Mouse (Mus musculus): ENCODE measurements around the gene Tefm. TPM values are rescaled to one million over a fixed set of nuclear protein-coding genes. Genes with fewer than 3 reads are reported as not detected.

Tefm gene
- polyA plus RNA-seq, 1 experiment from 2014 or later, result 33.0 TPM

GRCm38 (mm10) chr11:80170351-80170750, 28.4 kb upstream of the Tefm start:
- H3K4me1 ChIP-seq, result no peaks in the 10 kb centered on the region
- no peaks in the 10 kb centered on the region for H3K27me3 ChIP-seq (ENCODE audit: low read depth, poor library complexity, severe bottlenecking)
- no peak overlapping the region for H3K27ac ChIP-seq
- H3K4me3 ChIP-seq, result no peak overlapping the region
- no peaks in the 10 kb centered on the region; the same call in 1 of the 2 replicates for H3K9me3 ChIP-seq (replicated peaks)
- 79% methylated on average over 5 of the region's 5 CpGs for WGBS
- no peak for DNase-seq (ENCODE audit: low spot score)
- no peaks in the 10 kb centered on the region for H3K36me3 ChIP-seq

DNA sequence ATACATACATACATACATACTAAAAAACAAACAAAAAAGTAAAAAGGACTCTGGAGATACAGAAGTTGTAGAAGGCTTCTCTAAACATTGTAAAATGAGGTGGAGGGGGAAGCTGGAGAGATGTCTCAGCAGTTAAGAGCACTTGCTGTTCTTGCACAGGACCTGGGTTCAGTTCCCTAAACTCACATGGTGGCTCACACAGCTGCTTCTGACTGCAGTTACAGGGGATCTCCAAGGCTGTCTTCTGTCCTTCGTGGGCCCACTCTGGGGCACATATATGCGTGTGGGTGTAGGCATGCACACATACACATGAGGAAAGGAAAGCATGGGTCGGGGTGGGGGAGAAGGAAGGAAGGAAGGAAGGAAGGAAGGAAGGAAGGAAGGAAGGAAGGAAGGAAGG, 27.7 kb upstream of the Tefm start:
- no peaks in the 10 kb centered on the region for H3K27me3 ChIP-seq (ENCODE audit: low read depth, poor library complexity, severe bottlenecking)
- WGBS, result 90% methylated on average over 3 of the region's 3 CpGs
- no peak for DNase-seq (ENCODE audit: low spot score)
- H3K27ac ChIP-seq, result no peak overlapping the region
- H3K4me3 ChIP-seq, result no peak overlapping the region
- no peaks in the 10 kb centered on the region for H3K36me3 ChIP-seq
- no peaks in the 10 kb centered on the region for H3K4me1 ChIP-seq
- no peaks in the 10 kb centered on the region; the same call in 1 of the 2 replicates for H3K9me3 ChIP-seq (replicated peaks)

DNA sequence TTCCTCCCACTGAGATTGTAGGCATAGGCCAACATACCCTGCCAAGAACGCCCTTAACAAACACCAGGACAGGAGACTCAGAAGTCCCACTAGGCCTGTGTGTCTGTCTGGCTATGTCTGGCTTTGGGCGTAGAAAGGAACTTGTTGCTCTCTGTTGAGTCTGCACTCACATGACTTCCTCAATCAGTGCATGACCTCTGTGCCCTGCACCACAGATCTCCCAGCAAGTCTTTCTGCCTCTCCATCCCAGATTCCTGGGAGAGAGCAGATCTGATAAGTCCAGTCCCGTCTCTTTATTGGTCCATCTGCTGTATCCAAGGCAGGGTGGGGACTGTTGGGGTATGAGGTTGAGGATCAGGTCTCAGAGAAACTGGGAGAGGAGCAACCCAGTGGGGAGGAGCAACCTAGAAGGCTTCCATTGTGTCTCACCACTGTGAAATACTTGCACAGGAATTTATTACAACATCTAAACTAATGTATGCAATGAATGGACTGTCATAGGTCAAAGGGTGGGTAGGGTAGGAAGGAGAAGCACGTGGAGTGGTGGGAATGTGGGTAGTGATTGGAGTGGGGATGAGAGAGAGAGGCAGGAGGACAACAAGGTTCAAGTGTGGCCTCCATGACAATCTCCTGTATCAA, 26.8 kb upstream of the Tefm start:
- no peaks in the 10 kb centered on the region for H3K27me3 ChIP-seq (ENCODE audit: low read depth, poor library complexity, severe bottlenecking)
- no peaks in the 10 kb centered on the region for H3K4me1 ChIP-seq
- DNase-seq (ENCODE audit: low spot score), result no peak
- H3K27ac ChIP-seq, result no peak overlapping the region
- H3K36me3 ChIP-seq, result no peaks in the 10 kb centered on the region
- 85% methylated on average over 4 of the region's 4 CpGs for WGBS
- H3K9me3 ChIP-seq (replicated peaks), result no peaks in the 10 kb centered on the region; the same call in 1 of the 2 replicates
- H3K4me3 ChIP-seq, result no peak overlapping the region

DNA sequence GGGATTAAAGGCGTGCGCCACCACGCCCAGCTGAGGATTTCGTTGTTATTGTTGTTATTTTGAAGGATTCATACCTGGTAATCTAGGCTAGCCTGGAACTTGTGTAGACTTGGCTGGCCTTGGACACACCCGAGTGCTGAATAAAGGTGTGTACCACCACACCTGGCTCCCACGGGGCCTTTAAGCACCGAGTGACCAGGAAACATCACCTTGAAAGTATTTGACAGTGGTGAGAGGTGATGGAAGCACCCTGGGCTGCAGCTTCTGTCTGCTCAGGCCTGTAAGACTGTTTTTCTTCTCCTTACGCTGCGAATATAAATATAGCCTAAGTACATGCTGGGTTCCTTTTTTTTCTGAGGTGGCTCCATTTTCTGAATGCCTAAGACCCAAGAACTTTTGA, 26.1 kb upstream of the Tefm start:
- WGBS, result 94% methylated on average over 9 of the region's 9 CpGs
- DNase-seq (ENCODE audit: low spot score), result no peak
- Histone ChIP-seq H3K27me3 (ENCODE audit: low read depth, poor library complexity, severe bottlenecking) (no peaks in the 10 kb centered on the region), H3K27ac (no peak overlapping the region), H3K9me3 (replicated peaks) (no peaks in the 10 kb centered on the region; the same call in 1 of the 2 replicates), H3K4me1 (no peaks in the 10 kb centered on the region), H3K4me3 (no peak overlapping the region), H3K36me3 (no peaks in the 10 kb centered on the region)

DNA sequence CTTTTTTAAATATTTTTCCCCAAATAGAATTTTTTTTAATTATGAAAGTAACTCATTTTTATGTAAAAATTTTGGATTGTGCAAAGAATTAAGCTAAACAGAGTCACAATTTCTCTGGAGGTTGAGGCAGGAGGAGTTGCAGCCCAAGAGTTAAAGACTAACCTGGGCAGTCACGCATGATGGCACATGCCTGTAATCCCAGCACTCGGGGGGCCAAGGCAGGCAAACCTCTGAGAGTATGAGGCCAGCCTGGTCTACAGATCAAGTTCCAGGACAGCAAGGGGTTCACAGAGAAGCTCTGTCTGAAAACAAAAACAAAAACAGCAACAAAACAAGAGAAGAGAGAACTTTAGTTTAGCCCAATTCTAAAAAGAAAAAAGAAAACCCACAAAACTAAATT, 22.2 kb upstream of the Tefm start:
- no peak for DNase-seq (ENCODE audit: low spot score)
- WGBS, result 76% methylated on average over 2 of the region's 2 CpGs
- no peaks in the 10 kb centered on the region for H3K4me1 ChIP-seq
- H3K27ac ChIP-seq, result no peak overlapping the region
- no peaks in the 10 kb centered on the region; the same call in 1 of the 2 replicates for H3K9me3 ChIP-seq (replicated peaks)
- H3K4me3 ChIP-seq, result no peak overlapping the region
- peaks cover under 1% of the 10 kb centered on the region; the same call in 1 of the 2 replicates for H3K27me3 ChIP-seq (ENCODE audit: low read depth, poor library complexity, severe bottlenecking)
- H3K36me3 ChIP-seq, result no peaks in the 10 kb centered on the region

- Histone ChIP-seq H3K9me3 (replicated peaks) (no peaks in the 10 kb centered on the region; the same call in 1 of the 2 replicates), H3K36me3 (no peaks in the 10 kb centered on the region), H3K27me3 (ENCODE audit: low read depth, poor library complexity, severe bottlenecking) (peaks cover 5% of the 10 kb centered on the region; the same call in 1 of the 2 replicates), H3K27ac (no peak overlapping the region), H3K4me1 (no peaks in the 10 kb centered on the region), H3K4me3 (no peak overlapping the region)
- no peak for DNase-seq (ENCODE audit: low spot score)
- 82% methylated on average over 7 of the region's 7 CpGs for whole genome bisulfite sequencing
Measured at GRCm38 (mm10) chr11:80163362-80164116, 21.6 kb upstream of the Tefm start.

DNA sequence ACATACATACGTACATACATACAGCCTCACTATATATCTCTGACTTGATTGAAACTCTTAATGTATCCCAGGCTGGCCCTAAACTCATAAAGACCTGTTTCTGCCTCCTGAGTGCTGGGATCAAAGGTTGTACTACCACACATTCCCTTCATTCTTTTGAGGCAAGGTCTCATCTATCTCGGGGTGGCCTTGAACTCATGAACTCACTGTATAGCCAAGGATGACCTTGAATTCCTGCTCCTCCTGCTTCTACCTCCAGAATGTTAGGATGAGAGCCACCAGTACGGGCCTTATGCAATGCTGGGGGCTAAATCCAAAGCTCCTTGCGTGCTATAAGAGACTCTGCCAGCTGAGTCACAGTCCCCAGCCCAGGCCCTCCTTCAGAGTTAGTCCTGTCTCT, 19.1 kb upstream of the Tefm start:
- Histone ChIP-seq H3K36me3 (no peaks in the 10 kb centered on the region), H3K27me3 (ENCODE audit: low read depth, poor library complexity, severe bottlenecking) (peaks cover 29% of the 10 kb centered on the region), H3K4me3 (no peak overlapping the region), H3K4me1 (no peaks in the 10 kb centered on the region), H3K27ac (no peak overlapping the region), H3K9me3 (replicated peaks) (no peaks in the 10 kb centered on the region)
- 80% methylated on average over 4 of the region's 4 CpGs for WGBS
- DNase-seq (ENCODE audit: low spot score), result no peak

DNA sequence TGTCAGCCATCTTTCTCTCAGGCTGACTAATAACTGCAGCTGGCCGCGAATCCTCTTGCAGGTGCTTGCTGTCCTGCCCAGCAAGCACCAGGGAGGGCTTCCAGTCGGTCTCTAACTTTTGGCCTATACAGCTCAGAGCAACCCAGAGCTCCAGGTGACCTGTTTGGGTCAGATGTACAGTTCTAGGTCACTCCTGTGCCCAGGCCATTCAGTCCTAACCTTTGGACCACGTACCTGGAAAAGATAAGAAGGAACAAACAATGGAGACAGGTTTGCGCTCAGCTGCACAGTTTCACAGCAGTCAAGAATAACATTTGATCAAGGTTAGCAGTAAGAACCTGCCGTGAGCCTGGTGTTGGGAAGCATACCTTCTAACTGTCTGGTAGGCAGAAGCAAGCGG, 17.0 kb upstream of the Tefm start:
- Histone ChIP-seq H3K36me3 (no peaks in the 10 kb centered on the region), H3K27ac (no peak overlapping the region), H3K27me3 (ENCODE audit: low read depth, poor library complexity, severe bottlenecking) (peaks cover 49% of the 10 kb centered on the region), H3K9me3 (replicated peaks) (no peaks in the 10 kb centered on the region), H3K4me1 (peaks cover 7% of the 10 kb centered on the region), H3K4me3 (no peak overlapping the region)
- DNase-seq (ENCODE audit: low spot score), result no peak
- WGBS, result 86% methylated on average over 7 of the region's 7 CpGs

GRCm38 (mm10) chr11:80156841-80157240, 14.9 kb upstream of the Tefm start:
- no peaks in the 10 kb centered on the region for H3K36me3 ChIP-seq
- no peaks in the 10 kb centered on the region for H3K9me3 ChIP-seq (replicated peaks)
- no peak overlapping the region for H3K27ac ChIP-seq
- H3K27me3 ChIP-seq (ENCODE audit: low read depth, poor library complexity, severe bottlenecking), result peaks cover 71% of the 10 kb centered on the region
- no peak for DNase-seq (ENCODE audit: low spot score)
- H3K4me1 ChIP-seq, result peaks cover 11% of the 10 kb centered on the region
- WGBS, result 87% methylated on average over 4 of the region's 4 CpGs
- H3K4me3 ChIP-seq, result no peak overlapping the region

- Histone ChIP-seq H3K27ac (no peak overlapping the region), H3K9me3 (replicated peaks) (no peaks in the 10 kb centered on the region), H3K36me3 (no peaks in the 10 kb centered on the region), H3K4me3 (no peak overlapping the region), H3K27me3 (ENCODE audit: low read depth, poor library complexity, severe bottlenecking) (peaks cover 75% of the 10 kb centered on the region), H3K4me1 (peaks cover 11% of the 10 kb centered on the region)
- no peak for DNase-seq (ENCODE audit: low spot score)
- 81% methylated on average over 4 of the region's 4 CpGs for WGBS
Measured at GRCm38 (mm10) chr11:80155961-80156360, 14.0 kb upstream of the Tefm start.

DNA sequence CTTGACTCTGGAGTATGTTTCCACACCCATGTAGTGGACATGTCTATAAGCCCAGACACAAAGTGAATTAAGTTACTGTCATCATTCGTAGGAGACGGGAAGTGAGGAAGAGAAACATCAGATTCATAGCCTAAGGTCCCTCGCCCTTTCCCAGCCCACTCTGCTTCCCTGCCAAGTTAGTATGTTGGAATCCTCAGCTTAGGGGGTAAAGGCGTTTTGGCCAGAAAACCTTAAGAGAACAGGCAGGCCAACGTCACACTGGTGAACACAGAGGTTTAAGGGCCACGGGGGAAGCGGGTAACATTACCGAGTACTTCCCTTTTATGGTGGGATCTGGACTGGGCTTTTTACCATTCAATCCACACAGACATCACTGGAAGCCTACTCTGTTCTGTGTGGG, 13.6 kb upstream of the Tefm start:
- peaks cover 11% of the 10 kb centered on the region for H3K4me1 ChIP-seq
- WGBS, result 87% methylated on average over 8 of the region's 8 CpGs
- no peaks in the 10 kb centered on the region for H3K9me3 ChIP-seq (replicated peaks)
- H3K27ac ChIP-seq, result no peak overlapping the region
- no peak overlapping the region for H3K4me3 ChIP-seq
- no peak for DNase-seq (ENCODE audit: low spot score)
- H3K36me3 ChIP-seq, result no peaks in the 10 kb centered on the region
- peaks cover 75% of the 10 kb centered on the region for H3K27me3 ChIP-seq (ENCODE audit: low read depth, poor library complexity, severe bottlenecking)

DNA sequence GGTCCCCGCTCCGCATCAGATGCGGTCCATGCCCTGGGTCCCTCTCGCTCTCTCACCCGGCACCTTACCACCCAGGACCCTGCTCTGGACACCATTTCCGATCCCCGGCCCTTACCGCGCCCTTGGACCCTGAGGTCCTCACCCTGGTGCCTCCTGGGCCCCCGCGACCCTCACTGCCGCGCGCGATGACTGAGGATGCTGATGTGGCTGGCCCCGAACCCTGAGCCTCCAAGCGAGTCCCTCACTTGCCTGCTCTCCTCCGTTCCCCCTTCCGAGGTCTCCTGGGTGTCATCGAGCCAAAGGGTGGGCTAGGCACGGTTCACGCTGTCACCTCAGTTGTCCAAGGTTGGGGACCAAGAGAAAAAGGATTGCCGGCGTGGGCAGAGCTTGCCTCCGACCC, 12.5 kb upstream of the Tefm start:
- Histone ChIP-seq H3K4me3 (peak overlapping the region; percentile 59), H3K27me3 (ENCODE audit: low read depth, poor library complexity, severe bottlenecking) (peaks cover 75% of the 10 kb centered on the region), H3K4me1 (peaks cover 11% of the 10 kb centered on the region), H3K36me3 (no peaks in the 10 kb centered on the region), H3K9me3 (replicated peaks) (no peaks in the 10 kb centered on the region), H3K27ac (no peak overlapping the region)
- DNase-seq (ENCODE audit: low spot score), result no peak
- 25% methylated on average over 25 of the region's 25 CpGs for WGBS

DNA sequence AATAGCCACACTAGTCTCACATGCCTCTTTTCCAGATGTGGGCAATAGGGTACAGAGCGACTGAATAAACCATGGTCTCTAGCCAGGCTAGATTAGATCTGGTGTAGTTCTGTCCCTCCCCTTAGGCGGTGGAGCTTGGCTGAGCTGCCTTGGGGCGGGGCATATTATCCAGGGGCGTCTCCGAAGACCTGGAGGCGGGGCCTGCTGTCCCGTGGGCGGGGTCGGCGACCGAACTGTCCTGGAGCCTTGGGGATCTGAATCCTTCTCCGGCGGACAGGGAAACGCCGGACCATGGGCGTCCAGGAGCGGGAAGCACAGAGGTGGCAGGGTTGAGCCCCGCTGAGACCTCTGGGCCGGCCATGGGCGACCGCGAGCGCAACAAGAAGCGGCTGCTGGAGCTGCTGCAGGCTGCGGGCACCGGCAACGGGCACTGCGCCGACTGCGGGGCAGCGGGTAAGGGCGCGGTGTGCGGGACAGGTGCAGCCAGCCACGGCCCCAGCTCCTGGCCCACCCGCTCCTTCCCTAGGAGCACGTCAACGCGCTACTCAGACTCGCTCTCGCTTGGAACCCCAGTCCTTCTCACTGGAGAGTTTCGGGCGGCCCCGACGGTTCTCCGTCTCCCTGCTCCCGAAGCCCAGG, 12.0 kb upstream of the Tefm start, which contains the start of gene Adap2:
Adap2 (plus strand) TSS at position 249 of the 639 bp plus-strand sequence.
- Histone ChIP-seq H3K36me3 (no peaks in the 10 kb centered on the region), H3K9me3 (replicated peaks) (no peaks in the 10 kb centered on the region), H3K4me3 (peak within 1 kb of the TSS; percentile 59), H3K27me3 (ENCODE audit: low read depth, poor library complexity, severe bottlenecking) (peaks cover 72% of the 10 kb centered on the region), H3K27ac (no peak within 1 kb of the TSS), H3K4me1 (peaks cover 11% of the 10 kb centered on the region)
- WGBS, result 3% methylated on average over 47 of the region's 47 CpGs
- DNase-seq (ENCODE audit: low spot score), result peak; percentile 80
